Mouse (Mus musculus) thymus, adult 2 months (tissue): ENCODE results near the gene Lrp4.

Source experiments
- CTCF ChIP-seq: fragments of 200-500 bp; IDR thresholded peaks from 2 replicates; pipeline ENCODE4 v1.5.1; 2012; ENCODE audit warnings: mild to moderate bottlenecking, control low read depth, low read length, moderate library complexity, borderline replicate concordance; ENCODE audit not compliant: control insufficient read depth, poor library complexity, insufficient read depth; ENCODE audit errors: extremely low read depth
- POLR2A ChIP-seq: fragments of 200-500 bp; IDR thresholded peaks from 2 replicates; pipeline ENCODE4 v1.6.1; 2012; ENCODE audit warnings: mild to moderate bottlenecking, low read length, control low read depth, moderate library complexity; ENCODE audit not compliant: control insufficient read depth, poor library complexity, insufficient read depth; ENCODE audit errors: extremely low read depth

DNA sequence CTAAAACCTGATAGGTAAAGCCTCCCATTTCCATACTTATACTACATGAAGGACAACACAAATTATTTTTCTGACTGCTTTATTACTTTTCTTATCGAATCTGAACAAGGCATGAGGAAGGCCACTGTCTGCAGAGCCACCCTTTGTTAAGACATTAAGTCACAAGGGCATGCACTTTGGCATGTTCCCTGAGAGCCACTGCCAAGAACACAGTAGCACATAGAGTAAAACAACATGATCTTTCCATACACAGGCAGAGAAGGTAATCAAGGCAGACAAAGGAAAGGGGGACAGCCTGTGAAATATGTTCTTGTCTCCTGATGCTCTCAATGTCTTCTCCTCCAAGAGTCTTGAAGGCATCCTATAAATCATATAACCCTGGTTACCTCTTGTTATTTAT is 43.5 kb upstream of the Lrp4 start:
- TF ChIP-seq CTCF (no peak), POLR2A (no peak)
